Mouse (Mus musculus) C2C12 (cell line): ENCODE data around the gene Cyth1. TPM values are rescaled to one million over a fixed set of nuclear protein-coding genes. Genes with fewer than 3 reads are reported as not detected.

Source experiments
- H3K27me3 ChIP-seq: one replicate; pipeline ENCODE4 v1.6.1; 2011; ENCODE audit not compliant: control insufficient read depth, insufficient read depth, insufficient read length
- H3K36me3 ChIP-seq: one replicate; pipeline ENCODE4 v1.6.1; 2011; ENCODE audit not compliant: control insufficient read depth, insufficient read depth
- H3K4me3 ChIP-seq: one replicate; pipeline ENCODE4 v1.5.1; 2011; ENCODE audit warnings: mild to moderate bottlenecking, control low read depth; ENCODE audit not compliant: poor library complexity, insufficient read depth, severe bottlenecking
- H3K79me2 ChIP-seq: one replicate; pipeline ENCODE4 v1.6.1; 2011; ENCODE audit not compliant: control insufficient read depth, insufficient read depth
- H3K79me3 ChIP-seq: one replicate; pipeline ENCODE4 v1.6.1; 2011; ENCODE audit warnings: low read depth, control low read depth
- H3ac ChIP-seq: one replicate; pipeline ENCODE3; 2011; ENCODE audit warnings: low read depth; ENCODE audit not compliant: control insufficient read depth, insufficient read length
- CEBPB ChIP-seq: IDR thresholded peaks from one replicate; pipeline ENCODE4 v1.6.1; 2011; ENCODE audit warnings: low read depth, mild to moderate bottlenecking, control low read depth, moderate library complexity
- CTCF ChIP-seq: IDR thresholded peaks from one replicate; pipeline ENCODE4 v1.5.1; 2011; ENCODE audit not compliant: control insufficient read depth, insufficient read depth, insufficient read length
- FOSL1 ChIP-seq: IDR thresholded peaks from one replicate; pipeline ENCODE4 v1.8.0; 2011; ENCODE audit warnings: mild to moderate bottlenecking, low read length; ENCODE audit not compliant: poor library complexity, insufficient read depth, severe bottlenecking
- MAX ChIP-seq: IDR thresholded peaks from one replicate; pipeline ENCODE4 v1.6.1; 2011; ENCODE audit warnings: mild to moderate bottlenecking, control low read depth
- MYOD1 ChIP-seq: IDR thresholded peaks from one replicate; pipeline ENCODE4 v1.6.1; 2011; ENCODE audit warnings: low read depth; ENCODE audit not compliant: control insufficient read depth, insufficient read length
- MYOG ChIP-seq: IDR thresholded peaks from one replicate; pipeline ENCODE4 v1.6.1; 2011; ENCODE audit not compliant: control insufficient read depth, insufficient read length; ENCODE audit errors: extremely low read depth
- USF1 ChIP-seq: IDR thresholded peaks from one replicate; pipeline ENCODE4 v1.6.1; 2011; ENCODE audit warnings: low read depth, mild to moderate bottlenecking, control low read depth, moderate library complexity
- polyA plus RNA-seq: library from polyadenylated mRNA; unstranded; fragments of >200 nt; fragmentation: generic; extraction: Trizol; gene quantifications from one replicate; pipeline ENCODE4 v1.2.1, GENCODE M21; 2012; ENCODE audit warnings: missing spikeins

Cyth1 gene
- polyA plus RNA-seq, 1 experiment = 7.9 TPM

DNA sequence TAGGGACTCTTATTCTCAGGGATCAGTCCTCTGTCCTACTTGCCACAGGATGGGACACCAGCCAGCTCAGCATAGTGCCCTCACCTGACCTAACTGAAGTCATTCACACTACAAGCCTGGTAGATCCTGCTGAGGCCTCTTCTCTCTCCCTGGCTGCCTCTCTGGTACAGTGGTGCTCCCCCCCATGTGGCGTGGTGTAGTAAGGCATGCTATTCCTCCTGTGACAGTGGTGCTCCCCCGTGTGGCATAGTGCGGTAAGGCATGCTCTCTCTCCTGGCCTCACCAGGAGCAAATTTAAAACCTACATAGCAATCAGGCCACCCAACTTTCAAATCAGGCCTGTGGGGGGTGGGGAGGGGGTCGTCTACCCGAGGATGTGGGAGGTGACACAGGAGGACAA lies 144.4 kb downstream of the Cyth1 start:
- H3K27me3 ChIP-seq = peaks cover 25% of the 10 kb centered on the region
- H3K79me3 ChIP-seq = no peaks in the 10 kb centered on the region
- no peak overlapping the region for H3ac ChIP-seq
- no peaks in the 10 kb centered on the region for H3K36me3 ChIP-seq
- TF ChIP-seq USF1 (no peak), MYOD1 (no peak), MYOG (no peak), MAX (peak; percentile 91), FOSL1 (no peak), CTCF (peak; percentile 97), CEBPB (no peak)
- H3K79me2 ChIP-seq = no peaks in the 10 kb centered on the region
- no peak overlapping the region for H3K4me3 ChIP-seq

DNA sequence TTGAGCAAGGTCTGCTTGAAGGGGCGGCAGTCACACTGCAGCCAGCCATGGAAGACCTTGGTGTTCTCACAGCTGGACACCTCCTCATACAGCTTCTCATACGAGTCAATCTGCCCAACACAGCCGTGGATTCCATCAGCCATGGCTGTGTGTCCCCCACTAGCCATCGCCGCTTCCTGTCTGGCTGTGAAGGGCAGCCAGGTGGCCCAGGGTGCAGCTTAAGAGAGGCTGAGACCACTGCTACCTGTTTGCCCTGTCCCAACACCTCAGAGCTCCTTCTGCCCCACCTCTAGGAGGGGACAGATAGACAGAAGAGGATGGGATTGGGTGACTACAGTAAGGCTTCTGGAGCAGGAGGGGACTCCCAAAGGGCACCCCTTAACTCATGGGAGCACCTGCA lies 145.0 kb downstream of the Cyth1 start:
- Histone ChIP-seq H3K79me3 (no peaks in the 10 kb centered on the region), H3K4me3 (no peak overlapping the region), H3K79me2 (no peaks in the 10 kb centered on the region), H3ac (no peak overlapping the region), H3K36me3 (no peaks in the 10 kb centered on the region), H3K27me3 (peaks cover 22% of the 10 kb centered on the region)
- TF ChIP-seq MYOD1 = no peak
- no peak for TF ChIP-seq MYOG
- no peak for TF ChIP-seq MAX
- TF ChIP-seq CTCF = no peak
- no peak for TF ChIP-seq FOSL1
- no peak for TF ChIP-seq CEBPB
- no peak for TF ChIP-seq USF1

DNA sequence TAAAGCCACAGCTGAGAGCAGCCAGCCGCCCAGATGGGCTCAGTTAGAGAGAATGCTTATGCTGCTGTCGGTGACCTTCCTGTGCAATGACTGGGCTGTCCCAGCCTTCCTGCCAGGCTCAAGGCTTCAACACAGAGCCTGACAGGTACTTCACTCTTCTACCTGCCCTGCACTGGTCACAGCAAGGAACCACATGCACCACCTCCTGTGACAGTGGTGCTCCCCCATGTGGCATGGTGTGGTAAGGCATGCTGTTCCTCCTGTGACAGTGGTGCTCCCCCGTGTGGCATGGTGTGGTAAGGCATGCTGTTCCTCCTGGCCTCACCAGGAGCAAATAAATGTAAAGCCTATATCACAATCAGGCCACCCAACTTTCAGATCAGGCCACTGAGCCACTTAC lies 145.6 kb downstream of the Cyth1 start:
- Histone ChIP-seq H3ac (no peak overlapping the region), H3K79me2 (no peaks in the 10 kb centered on the region), H3K79me3 (no peaks in the 10 kb centered on the region), H3K36me3 (no peaks in the 10 kb centered on the region), H3K27me3 (peaks cover 22% of the 10 kb centered on the region), H3K4me3 (no peak overlapping the region)
- TF ChIP-seq MAX (peak; percentile 98), MYOD1 (no peak), USF1 (no peak), CEBPB (no peak), CTCF (peak; percentile 100), FOSL1 (no peak), MYOG (no peak)

DNA sequence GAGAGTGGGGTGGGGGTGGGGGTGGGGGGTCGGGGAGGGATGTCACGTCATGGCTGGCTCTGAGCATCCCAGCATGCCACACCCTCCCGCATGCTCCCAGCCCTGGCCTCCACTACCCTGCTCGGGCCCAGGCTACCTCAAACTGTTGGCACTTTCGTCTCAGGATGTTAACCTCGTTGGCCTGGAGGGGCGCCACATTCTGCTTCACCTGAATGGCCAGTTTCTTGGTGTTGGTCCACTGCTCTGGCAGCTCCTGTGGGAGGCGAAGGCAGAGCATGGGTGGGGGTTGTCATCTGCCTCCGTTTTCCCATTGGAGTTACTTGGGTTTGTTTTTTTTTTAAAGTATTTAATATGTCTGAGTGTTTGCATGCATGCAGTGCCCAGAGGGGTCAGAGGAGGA lies 147.3 kb downstream of the Cyth1 start:
- Histone ChIP-seq H3K36me3 (no peaks in the 10 kb centered on the region), H3K4me3 (no peak overlapping the region), H3K27me3 (peaks cover 32% of the 10 kb centered on the region), H3ac (no peak overlapping the region), H3K79me3 (no peaks in the 10 kb centered on the region), H3K79me2 (no peaks in the 10 kb centered on the region)
- TF ChIP-seq FOSL1 (no peak), CTCF (no peak), MYOG (no peak), CEBPB (no peak), MAX (no peak), MYOD1 (no peak), USF1 (no peak)

DNA sequence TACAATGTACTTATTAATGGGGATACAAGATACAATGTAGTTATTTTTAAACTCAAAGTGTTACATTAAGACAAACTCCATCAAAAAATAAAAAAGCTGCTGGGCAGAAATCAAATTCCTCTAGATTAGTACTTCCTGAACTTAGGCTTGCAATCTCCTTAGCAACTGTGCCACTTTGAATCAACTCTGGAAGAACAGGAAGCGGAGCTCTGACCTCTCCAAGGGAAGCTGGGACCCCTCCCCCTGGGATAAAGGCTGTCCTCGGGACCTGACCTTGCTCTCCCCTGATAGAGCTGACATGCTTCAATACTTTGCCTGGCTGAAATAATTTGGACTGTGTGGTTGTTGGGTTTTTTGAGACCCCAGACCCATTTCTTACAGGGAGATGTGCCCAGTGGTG lies 151.7 kb downstream of the Cyth1 start:
- Histone ChIP-seq H3K79me2 (no peaks in the 10 kb centered on the region), H3K79me3 (no peaks in the 10 kb centered on the region), H3K4me3 (no peak overlapping the region), H3K36me3 (no peaks in the 10 kb centered on the region), H3ac (no peak overlapping the region), H3K27me3 (peaks cover 65% of the 10 kb centered on the region)
- TF ChIP-seq MYOD1 (no peak), FOSL1 (no peak)

DNA sequence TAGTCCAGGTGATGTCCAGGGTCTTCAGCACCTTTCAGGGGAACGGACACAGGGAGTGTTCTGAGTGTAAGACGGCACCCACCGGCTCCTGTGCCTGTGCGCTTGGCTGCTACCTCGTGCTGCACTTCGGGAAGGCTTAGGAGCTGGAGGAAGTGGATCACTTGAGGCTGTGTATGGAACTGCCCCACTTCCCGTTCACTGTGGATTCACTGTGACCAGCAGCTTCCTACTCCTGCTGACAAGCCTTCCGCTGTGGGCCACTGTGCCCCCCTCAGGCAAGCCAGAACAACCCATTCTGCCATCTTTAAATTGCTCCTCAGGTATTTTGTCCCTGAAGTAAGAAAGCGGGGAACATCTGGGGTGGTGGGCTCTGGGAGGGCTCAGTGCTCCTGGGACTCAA lies 153.4 kb downstream of the Cyth1 start:
- Histone ChIP-seq H3K79me2 (no peaks in the 10 kb centered on the region), H3K4me3 (no peak overlapping the region), H3K27me3 (peaks cover 50% of the 10 kb centered on the region), H3ac (no peak overlapping the region), H3K36me3 (no peaks in the 10 kb centered on the region), H3K79me3 (no peaks in the 10 kb centered on the region)
- TF ChIP-seq CTCF = no peak
- no peak for TF ChIP-seq MYOD1
- no peak for TF ChIP-seq CEBPB
- TF ChIP-seq FOSL1 = no peak
- no peak for TF ChIP-seq USF1
- no peak for TF ChIP-seq MAX
- no peak for TF ChIP-seq MYOG
